Mouse (Mus musculus) liver, embryonic 14.5 days (tissue): ENCODE measurements around the gene Kdm5b.

ENCODE experiments used
- CTCF ChIP-seq: IDR thresholded peaks from 2 replicates; pipeline ENCODE4 v1.5.1; 2016; ENCODE audit warnings: antibody characterized with exemption, low read depth, control low read depth
- EP300 ChIP-seq: IDR thresholded peaks from 2 replicates; pipeline ENCODE4 v1.6.1; 2016; ENCODE audit warnings: antibody characterized with exemption, low read depth

- TF ChIP-seq EP300, result no peak
- no peak for TF ChIP-seq CTCF
These were observed 49.2 kb downstream of the Kdm5b start for GRCm38 (mm10) chr1:134609172-134609571.
